Mouse (Mus musculus) lung, embryonic 15.5 days (tissue): Measurements from ENCODE around the gene Slc22a15. TPM values are rescaled to one million over a fixed set of nuclear protein-coding genes. Genes with fewer than 3 reads are reported as not detected.
A peak's percentile ranks its signal among the peaks of the same experiment; 100 is the strongest.

Experiments used
- ATAC-seq: fragments of 200-750 bp; cut with Nextera tagmentation; 2 replicates; pipeline ENCODE4 v1.8.0; 2017; ENCODE audit warnings: moderate number of reproducible peaks, borderline replicate concordance; ENCODE audit not compliant: low FRiP score, low TSS enrichment; ENCODE audit errors: extremely low read depth
- H3K27ac ChIP-seq: fragments of 300-500 bp; sonication (generic); 2 replicates; pipeline ENCODE4 v1.5.1; 2015; ENCODE audit warnings: moderate library complexity, mild to moderate bottlenecking, inconsistent platforms
- H3K27me3 ChIP-seq: fragments of 300-500 bp; sonication (generic); 2 replicates; pipeline ENCODE4 v1.6.1; 2015; ENCODE audit warnings: inconsistent platforms
- H3K36me3 ChIP-seq: fragments of 300-500 bp; sonication (generic); 2 replicates; pipeline ENCODE4 v1.6.1; 2015; ENCODE audit warnings: inconsistent platforms
- H3K4me1 ChIP-seq: fragments of 300-500 bp; sonication (generic); 2 replicates; pipeline ENCODE4 v1.6.1; 2015; ENCODE audit warnings: inconsistent platforms
- H3K4me2 ChIP-seq: fragments of 300-500 bp; sonication (generic); 2 replicates; pipeline ENCODE4 v1.6.1; 2015; ENCODE audit warnings: inconsistent platforms, mild to moderate bottlenecking, moderate library complexity
- H3K4me3 ChIP-seq: fragments of 300-500 bp; sonication (generic); 2 replicates; pipeline ENCODE4 v1.5.1; 2015; ENCODE audit warnings: mild to moderate bottlenecking, inconsistent platforms
- H3K9ac ChIP-seq: fragments of 300-500 bp; sonication (generic); 2 replicates; pipeline ENCODE4 v1.6.1; 2015; ENCODE audit warnings: inconsistent platforms
- H3K9me3 ChIP-seq: fragments of 300-500 bp; sonication (generic); 2 replicates; pipeline ENCODE4 v1.6.1; 2016; ENCODE audit warnings: inconsistent platforms
- WGBS: fragments of 180-500 bp; shearing (Covaris S2); methylation state at CpG from one replicate; pipeline ENCODE4 v1.1.7; 2015; 5-methylcytosine and 5-hydroxymethylcytosine counted together
- polyA plus RNA-seq: library from polyadenylated mRNA; unstranded; fragments of >200 nt; fragmentation: Nextera tagmentation; extraction: Ambion mirVana; gene quantifications from 2 replicates; pipeline ENCODE4 v1.2.1, GENCODE M21; 2015

Gene Slc22a15
- polyA plus RNA-seq, 1 experiment from 2014 or later = 4.2 TPM

- Histone ChIP-seq H3K36me3 (no peaks in the 10 kb centered on the region), H3K9ac (no peak overlapping the region), H3K4me2 (no peak overlapping the region), H3K4me3 (no peak overlapping the region), H3K9me3 (no peaks in the 10 kb centered on the region), H3K27ac (no peak overlapping the region), H3K4me1 (peaks cover 5% of the 10 kb centered on the region; the same call in 1 of the 2 replicates), H3K27me3 (no peaks in the 10 kb centered on the region)
- ATAC-seq = no peak
- 48% methylated on average over 4 of the region's 4 CpGs for WGBS
Observed at GRCm38 (mm10) chr3:101940418-101940817, 16.2 kb upstream of the Slc22a15 start.

GRCm38 (mm10) chr3:101939865-101940264 lies 15.6 kb upstream of the Slc22a15 start:
- Histone ChIP-seq H3K27ac (no peak overlapping the region), H3K4me3 (no peak overlapping the region), H3K4me1 (peaks cover 5% of the 10 kb centered on the region; the same call in 1 of the 2 replicates), H3K9ac (no peak overlapping the region), H3K9me3 (no peaks in the 10 kb centered on the region), H3K4me2 (no peak overlapping the region), H3K27me3 (no peaks in the 10 kb centered on the region), H3K36me3 (no peaks in the 10 kb centered on the region)
- WGBS = 55% methylated on average over 3 of the region's 3 CpGs
- 0 out of 2 replicates have a peak, but pooled peaks have one; percentile 52 for ATAC-seq

GRCm38 (mm10) chr3:101939152-101939551 lies 14.9 kb upstream of the Slc22a15 start:
- no peak overlapping the region for H3K4me2 ChIP-seq
- H3K9ac ChIP-seq = no peak overlapping the region
- H3K9me3 ChIP-seq = no peaks in the 10 kb centered on the region
- no peak overlapping the region for H3K4me3 ChIP-seq
- H3K27ac ChIP-seq = no peak overlapping the region
- no peaks in the 10 kb centered on the region for H3K27me3 ChIP-seq
- no peaks in the 10 kb centered on the region for H3K36me3 ChIP-seq
- WGBS = 59% methylated on average over 7 of the region's 7 CpGs
- no peak for ATAC-seq
- peaks cover 5% of the 10 kb centered on the region; the same call in 1 of the 2 replicates for H3K4me1 ChIP-seq

GRCm38 (mm10) chr3:101936369-101936768 lies 12.1 kb upstream of the Slc22a15 start:
- Histone ChIP-seq H3K4me1 (peaks cover 5% of the 10 kb centered on the region; the same call in 1 of the 2 replicates), H3K27ac (no peak overlapping the region), H3K9ac (no peak overlapping the region), H3K4me3 (no peak overlapping the region), H3K4me2 (no peak overlapping the region), H3K27me3 (no peaks in the 10 kb centered on the region), H3K9me3 (no peaks in the 10 kb centered on the region), H3K36me3 (no peaks in the 10 kb centered on the region)
- no peak for ATAC-seq
- WGBS = 68% methylated on average over 3 of the region's 3 CpGs

- Histone ChIP-seq H3K27ac (no peak overlapping the region), H3K4me3 (no peak overlapping the region), H3K4me1 (no peaks in the 10 kb centered on the region), H3K9ac (no peak overlapping the region), H3K9me3 (no peaks in the 10 kb centered on the region), H3K27me3 (no peaks in the 10 kb centered on the region), H3K36me3 (no peaks in the 10 kb centered on the region), H3K4me2 (no peak overlapping the region)
- peak; percentile 49; the same call in 1 of the 2 replicates for ATAC-seq
- WGBS = 89% methylated on average over 2 of the region's 2 CpGs
Observed at GRCm38 (mm10) chr3:101933820-101934219, 9.6 kb upstream of the Slc22a15 start.

GRCm38 (mm10) chr3:101929105-101929876 lies 5.0 kb upstream of the Slc22a15 start:
- ATAC-seq = no peak
- no peaks in the 10 kb centered on the region for H3K9me3 ChIP-seq
- WGBS = 54% methylated on average over 4 of the region's 4 CpGs
- no peaks in the 10 kb centered on the region for H3K27me3 ChIP-seq
- H3K9ac ChIP-seq = no peak overlapping the region
- H3K36me3 ChIP-seq = no peaks in the 10 kb centered on the region
- no peak overlapping the region for H3K4me3 ChIP-seq
- H3K27ac ChIP-seq = no peak overlapping the region
- H3K4me2 ChIP-seq = no peak overlapping the region
- peaks cover 12% of the 10 kb centered on the region for H3K4me1 ChIP-seq

- Histone ChIP-seq H3K27me3 (no peaks in the 10 kb centered on the region), H3K9me3 (no peaks in the 10 kb centered on the region), H3K36me3 (no peaks in the 10 kb centered on the region), H3K4me3 (no peak overlapping the region), H3K4me2 (no peak overlapping the region), H3K9ac (no peak overlapping the region), H3K27ac (no peak overlapping the region), H3K4me1 (peaks cover 27% of the 10 kb centered on the region)
- ATAC-seq = no peak
Observed at GRCm38 (mm10) chr3:101926636-101927035, 2.4 kb upstream of the Slc22a15 start.

- WGBS = 66% methylated on average over 1 of the region's 1 CpGs
- H3K4me3 ChIP-seq = no peak overlapping the region
- no peak overlapping the region for H3K4me2 ChIP-seq
- peaks cover 27% of the 10 kb centered on the region for H3K4me1 ChIP-seq
- no peak overlapping the region for H3K9ac ChIP-seq
- H3K27ac ChIP-seq = no peak overlapping the region
- H3K36me3 ChIP-seq = no peaks in the 10 kb centered on the region
- peak; percentile 78; the same call in 1 of the 2 replicates for ATAC-seq
- H3K9me3 ChIP-seq = no peaks in the 10 kb centered on the region
- H3K27me3 ChIP-seq = no peaks in the 10 kb centered on the region
Observed at GRCm38 (mm10) chr3:101925663-101926062, 1.4 kb upstream of the Slc22a15 start.

GRCm38 (mm10) chr3:101922366-101922765 lies 1.9 kb downstream of the Slc22a15 start:
- Histone ChIP-seq H3K36me3 (no peaks in the 10 kb centered on the region), H3K4me3 (no peak overlapping the region), H3K27ac (no peak overlapping the region), H3K4me2 (no peak overlapping the region), H3K4me1 (peaks cover 35% of the 10 kb centered on the region), H3K9ac (no peak overlapping the region), H3K9me3 (no peaks in the 10 kb centered on the region), H3K27me3 (no peaks in the 10 kb centered on the region)
- ATAC-seq = no peak
- WGBS = 61% methylated on average over 7 of the region's 7 CpGs

- Histone ChIP-seq H3K4me3 (no peak overlapping the region), H3K4me2 (no peak overlapping the region), H3K4me1 (peaks cover 19% of the 10 kb centered on the region; the same call in 1 of the 2 replicates), H3K27ac (no peak overlapping the region), H3K9ac (no peak overlapping the region), H3K27me3 (no peaks in the 10 kb centered on the region), H3K9me3 (no peaks in the 10 kb centered on the region), H3K36me3 (no peaks in the 10 kb centered on the region)
- no peak for ATAC-seq
- WGBS = 90% methylated on average over 3 of the region's 3 CpGs
Observed at GRCm38 (mm10) chr3:101918526-101918925, 5.7 kb downstream of the Slc22a15 start.

- H3K9ac ChIP-seq = no peak overlapping the region
- WGBS = 35% methylated on average over 3 of the region's 3 CpGs
- H3K4me3 ChIP-seq = no peak overlapping the region
- no peaks in the 10 kb centered on the region for H3K9me3 ChIP-seq
- no peaks in the 10 kb centered on the region for H3K36me3 ChIP-seq
- H3K27me3 ChIP-seq = no peaks in the 10 kb centered on the region
- H3K4me1 ChIP-seq = 0 out of 2 replicates have a peak, but pooled peaks cover 12% of the 10 kb centered on the region
- no peak for ATAC-seq
- H3K4me2 ChIP-seq = no peak overlapping the region
- H3K27ac ChIP-seq = no peak overlapping the region
Observed at GRCm38 (mm10) chr3:101917665-101918064, 6.6 kb downstream of the Slc22a15 start.

- Histone ChIP-seq H3K4me2 (no peak overlapping the region), H3K27me3 (no peaks in the 10 kb centered on the region), H3K36me3 (no peaks in the 10 kb centered on the region), H3K9me3 (no peaks in the 10 kb centered on the region), H3K4me3 (no peak overlapping the region), H3K27ac (no peak overlapping the region), H3K9ac (no peak overlapping the region), H3K4me1 (0 out of 2 replicates have a peak, but pooled peaks cover 8% of the 10 kb centered on the region)
- 44% methylated on average over 5 of the region's 5 CpGs for WGBS
- no peak for ATAC-seq
Observed at GRCm38 (mm10) chr3:101916525-101916924, 7.7 kb downstream of the Slc22a15 start.
